Mouse (Mus musculus) CH12.LX (cell line): Measurements from ENCODE around the gene Tmem117. TPM values are rescaled to one million over a fixed set of nuclear protein-coding genes. Genes with fewer than 3 reads are reported as not detected.
A peak's percentile ranks its signal among the peaks of the same experiment; 100 is the strongest.

Experiments used
- DNase-seq: peaks from one replicate; pipeline ENCODE4 v3.0.0-alpha.2; 2013; ENCODE audit errors: extremely low read depth
- H3K27ac ChIP-seq: 2 replicates; pipeline ENCODE4 v1.5.1; 2012; ENCODE audit warnings: low read depth, mild to moderate bottlenecking, control low read depth, moderate library complexity; ENCODE audit not compliant: insufficient read depth
- H3K27me3 ChIP-seq: replicated peaks from 2 replicates; pipeline ENCODE3; 2012; ENCODE audit warnings: inconsistent platforms
- H3K36me3 ChIP-seq, 2 experiments: replicated peaks in 1 of 2; 2 replicates each; pipeline versions ENCODE3 to v1.6.1; 2012; ENCODE audit warnings: inconsistent platforms in 1 of 2, low read length in 1 of 2, mild to moderate bottlenecking in 1 of 2, mixed read lengths in 1 of 2, moderate library complexity in 1 of 2; ENCODE audit not compliant: control insufficient read depth in 1 of 2, insufficient read depth in 1 of 2
- H3K4me1 ChIP-seq, 2 experiments: 2 replicates each; pipeline ENCODE4 v1.6.1; 2012; ENCODE audit warnings: inconsistent platforms in 1 of 2, moderate library complexity in 1 of 2; ENCODE audit not compliant: insufficient read depth in 2 of 2, control insufficient read depth in 1 of 2
- H3K4me2 ChIP-seq: 2 replicates; pipeline ENCODE4 v1.6.1; 2012; ENCODE audit warnings: low read depth, mild to moderate bottlenecking, control low read depth; ENCODE audit not compliant: poor library complexity, insufficient read depth, severe bottlenecking
- H3K4me3 ChIP-seq, 3 experiments: fragments of 150-350 bp in 1 of 3; sonication (generic) in 1 of 3; replicated peaks in 1 of 3; 2 replicates each; pipeline versions ENCODE3 to v1.5.1; 2011 to 2012; ENCODE audit warnings: low read depth in 2 of 3, low read length in 2 of 3, mild to moderate bottlenecking in 2 of 3, moderate library complexity in 2 of 3, control low read depth in 1 of 3, improper control_type of control experiment in 1 of 3, inconsistent platforms in 1 of 3, mixed read lengths in 1 of 3; ENCODE audit not compliant: poor library complexity in 1 of 3
- H3K79me2 ChIP-seq: replicated peaks from 2 replicates; pipeline ENCODE4 v1.6.1; 2012; ENCODE audit warnings: mild to moderate bottlenecking, moderate library complexity; ENCODE audit not compliant: control insufficient read depth, poor library complexity, insufficient read depth, severe bottlenecking; ENCODE audit errors: extremely low read depth
- H3K9ac ChIP-seq: 2 replicates; pipeline ENCODE4 v1.6.1; 2012; ENCODE audit warnings: low read depth, mild to moderate bottlenecking, control low read depth, moderate library complexity; ENCODE audit not compliant: insufficient read depth
- H3K9me3 ChIP-seq: replicated peaks from 2 replicates; pipeline ENCODE3; 2012; ENCODE audit warnings: low read length, inconsistent platforms, mixed read lengths
- BHLHE40 ChIP-seq: IDR thresholded peaks from 2 replicates; pipeline ENCODE4 v1.6.1; 2011; ENCODE audit warnings: mild to moderate bottlenecking, low read depth, low read length, improper control_type of control experiment
- CHD1 ChIP-seq: IDR thresholded peaks from 2 replicates; pipeline ENCODE4 v1.6.1; 2012; ENCODE audit warnings: low read depth, low read length, improper control_type of control experiment, inconsistent platforms
- CHD2 ChIP-seq: IDR thresholded peaks from 2 replicates; pipeline ENCODE4 v1.6.1; 2011; ENCODE audit warnings: low read length, improper control_type of control experiment
- CTCF ChIP-seq, 2 experiments: IDR thresholded peaks in 1 of 2; conservative IDR thresholded peaks in 1 of 2; 2 replicates each; pipeline ENCODE4 v1.5.1; 2011 to 2012; ENCODE audit warnings: low read depth in 2 of 2, low read length in 2 of 2, improper control_type of control experiment in 1 of 2, inconsistent platforms in 1 of 2, mild to moderate bottlenecking in 1 of 2, moderate library complexity in 1 of 2
- ELF1 ChIP-seq: IDR thresholded peaks from 2 replicates; pipeline ENCODE4 v1.6.1; 2014; ENCODE audit warnings: low read depth, mild to moderate bottlenecking, inconsistent platforms, low read length, improper control_type of control experiment
- EP300 ChIP-seq: IDR thresholded peaks from 2 replicates; pipeline ENCODE4 v1.6.1; 2011; ENCODE audit warnings: low read length, improper control_type of control experiment
- IRF4 ChIP-seq: IDR thresholded peaks from 2 replicates; pipeline ENCODE4 v1.6.1; 2014; ENCODE audit warnings: low read depth, mild to moderate bottlenecking, inconsistent platforms, low read length, improper control_type of control experiment
- JUND ChIP-seq: conservative IDR thresholded peaks from 2 replicates; pipeline ENCODE4 v1.6.1; 2011; ENCODE audit warnings: low read depth, low read length, improper control_type of control experiment
- KAT2A ChIP-seq: IDR thresholded peaks from 2 replicates; pipeline ENCODE4 v1.6.1; 2012; ENCODE audit warnings: low read length, improper control_type of control experiment, inconsistent platforms; ENCODE audit not compliant: insufficient replicate concordance
- MAFK ChIP-seq: IDR thresholded peaks from 2 replicates; pipeline ENCODE4 v1.6.1; 2011; ENCODE audit warnings: low read length, improper control_type of control experiment; ENCODE audit not compliant: insufficient replicate concordance
- MAX ChIP-seq: IDR thresholded peaks from 2 replicates; pipeline ENCODE4 v1.6.1; 2011; ENCODE audit warnings: low read length, improper control_type of control experiment
- MXI1 ChIP-seq: IDR thresholded peaks from 2 replicates; pipeline ENCODE4 v1.6.1; 2011; ENCODE audit warnings: mild to moderate bottlenecking, low read depth, low read length, improper control_type of control experiment
- NELFE ChIP-seq: IDR thresholded peaks from 2 replicates; pipeline ENCODE4 v1.6.1; 2011; ENCODE audit warnings: low read depth, low read length, improper control_type of control experiment
- NRF1 ChIP-seq: IDR thresholded peaks from 2 replicates; pipeline ENCODE4 v1.6.1; 2014; ENCODE audit warnings: low read depth, mild to moderate bottlenecking, inconsistent platforms, low read length, improper control_type of control experiment, moderate library complexity
- RAD21 ChIP-seq: IDR thresholded peaks from 2 replicates; pipeline ENCODE4 v1.6.1; 2011; ENCODE audit warnings: low read depth, mild to moderate bottlenecking, low read length, improper control_type of control experiment, moderate library complexity
- SMC3 ChIP-seq: IDR thresholded peaks from 2 replicates; pipeline ENCODE4 v1.6.1; 2011; ENCODE audit warnings: low read depth, low read length, improper control_type of control experiment
- UBTF ChIP-seq: IDR thresholded peaks from 2 replicates; pipeline ENCODE4 v1.6.1; 2012; ENCODE audit warnings: low read depth, mild to moderate bottlenecking, inconsistent platforms, low read length, improper control_type of control experiment, moderate library complexity
- ZNF384 ChIP-seq: IDR thresholded peaks from 2 replicates; pipeline ENCODE4 v1.6.1; 2012; ENCODE audit warnings: low read depth, low read length, improper control_type of control experiment, inconsistent platforms
- dilution Hi-C: fragments of 300-500 bp; cut with MboI; formaldehyde crosslinking; loops from 2 replicates; pipeline ENCODE4 v1.14.3; 2020; ENCODE audit warnings: low sequenced_read_pairs; ENCODE audit not compliant: extremely low pct_unique_long_range_greater_than_20kb, extremely low pct_ligation_motif_present
- in situ Hi-C: fragments of 300-500 bp; cut with MboI; formaldehyde crosslinking; loops from 3 replicates; pipeline ENCODE4 v1.14.3; 2019; ENCODE audit warnings: low sequenced_read_pairs, low pct_ligation_motif_present, low pct_unique_long_range_greater_than_20kb, mixed read lengths
- polyA plus RNA-seq: library from polyadenylated mRNA; unstranded; fragments of >175 nt; gene quantifications from 2 replicates; pipeline ENCODE4 v1.2.1, GENCODE M21; 2012; ENCODE audit warnings: low read depth; ENCODE audit not compliant: insufficient read length
- total RNA-seq, 2 experiments: library from RNA; depleted of rRNA; stranded (reverse); fragments of 300-350 nt in 1 of 2; fragments of >200 nt in 1 of 2; gene quantifications; 2 replicates each; pipeline ENCODE4 v1.2.3; 2012 to 2014

Gene Tmem117
- total and polyA plus RNA-seq, 3 experiments = not detected

- H3K27me3 ChIP-seq = no peaks in the 10 kb centered on the region
- H3K4me2 ChIP-seq = no peak overlapping the region
- H3K4me3 ChIP-seq = no peak overlapping the region
- no peaks in the 10 kb centered on the region for H3K36me3 ChIP-seq
- H3K9ac ChIP-seq = no peak overlapping the region
- no peak overlapping the region for H3K27ac ChIP-seq
- peaks cover 7 to 31% of the 10 kb centered on the region in 2 experiments; a peak in 2 of 4 replicates for H3K4me1 ChIP-seq
- no peaks in the 10 kb centered on the region for H3K9me3 ChIP-seq
- peak; percentile 70 for DNase-seq
- dilution Hi-C loops (no loop called here), in situ Hi-C loops (no loop called here)
- peak; percentile 73 for TF ChIP-seq SMC3
- no peak for TF ChIP-seq ELF1
- no peak for TF ChIP-seq KAT2A
- TF ChIP-seq ZNF384 = no peak
- no peak for TF ChIP-seq MXI1
- TF ChIP-seq CTCF (conservative IDR thresholded peaks at IDR 0.05 in 1 of 2, IDR thresholded peaks at IDR 0.05 in 1 of 2; ENCODE audit: low read depth in 2 of 2, low read length in 2 of 2) = peak in 1 of 2 experiments; percentile 82; a peak in 3 of 4 replicates
- TF ChIP-seq NRF1 = no peak
- TF ChIP-seq BHLHE40 = no peak
- TF ChIP-seq CHD2 = no peak
- peak; percentile 75 for TF ChIP-seq RAD21
- TF ChIP-seq NELFE = no peak
- H3K79me2 ChIP-seq = no peaks in the 10 kb centered on the region
Observed at GRCm38 (mm10) chr15:94601339-94601738, 27.7 kb upstream of the Tmem117 start.

- H3K9ac ChIP-seq = no peak overlapping the region
- TF ChIP-seq IRF4 = 0 out of 2 replicates have a peak, but pooled peaks have one; percentile 20
- 0 out of 2 replicates have a peak, but pooled peaks have one; percentile 29 for TF ChIP-seq JUND
- TF ChIP-seq EP300 = peak; percentile 43; the same call in 1 of the 2 replicates
- TF ChIP-seq BHLHE40 = peak; percentile 29; the same call in 1 of the 2 replicates
- TF ChIP-seq MAFK = peak; percentile 35; the same call in 1 of the 2 replicates
- TF ChIP-seq MAX = no peak
- TF ChIP-seq UBTF = no peak
- 0 out of 2 replicates have a peak, but pooled peaks have one; percentile 23 for TF ChIP-seq CHD1
- no peak for DNase-seq
- dilution Hi-C loops (no loop called here), in situ Hi-C loops (no loop called here)
- peaks cover 5 to 28% of the 10 kb centered on the region in 2 experiments; a peak in 2 of 4 replicates for H3K4me1 ChIP-seq
- no peaks in the 10 kb centered on the region for H3K27me3 ChIP-seq
- no peak overlapping the region for H3K27ac ChIP-seq
- no peaks in the 10 kb centered on the region for H3K36me3 ChIP-seq
- peak overlapping the region; percentile 36; the same call in 1 of the 2 replicates for H3K4me2 ChIP-seq
- no peak overlapping the region for H3K4me3 ChIP-seq
- no peaks in the 10 kb centered on the region for H3K79me2 ChIP-seq
- no peaks in the 10 kb centered on the region for H3K9me3 ChIP-seq
Observed at GRCm38 (mm10) chr15:94602441-94602840, 26.6 kb upstream of the Tmem117 start.
